Mouse (Mus musculus) megakaryocyte, embryonic 14.5 days (primary cell): ENCODE data around the gene Igfbp2.

Source experiments
- FLI1 ChIP-seq: IDR thresholded peaks from 2 replicates; pipeline ENCODE4 v1.6.1; 2012; ENCODE audit warnings: low read length, inconsistent platforms, mixed read lengths
- GATA1 ChIP-seq: IDR thresholded peaks from 3 replicates; pipeline ENCODE4 v1.6.1; 2012; ENCODE audit warnings: mixed read lengths, low read length, inconsistent platforms, borderline replicate concordance

DNA sequence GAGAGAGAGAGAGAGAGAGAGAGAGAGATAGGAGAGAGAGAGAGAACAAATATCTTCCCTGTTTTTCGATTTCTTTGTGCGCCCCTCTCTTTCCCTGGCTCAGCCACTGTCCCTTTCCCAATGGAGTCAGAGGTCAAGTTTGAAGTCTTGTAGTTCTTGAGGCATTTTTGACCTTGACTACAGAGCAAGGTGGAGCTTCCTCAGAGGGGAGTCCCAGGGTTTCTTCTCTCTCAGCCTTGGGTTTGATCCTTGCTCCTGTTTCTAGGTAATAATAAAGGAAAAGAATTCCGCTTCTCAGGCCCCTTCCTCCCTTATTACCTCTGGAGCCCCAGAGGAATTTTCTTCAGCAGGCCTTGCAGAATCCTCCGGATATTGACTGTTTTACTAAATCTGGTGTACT is 1.6 kb downstream of the Igfbp2 start:
- TF ChIP-seq GATA1: no peak
- no peak for TF ChIP-seq FLI1
